Mouse (Mus musculus) limb, embryonic 14.5 days (tissue): Measurements from ENCODE around the gene Pdzd2. TPM values are rescaled to one million over a fixed set of nuclear protein-coding genes. Genes with fewer than 3 reads are reported as not detected.

Experiments
- ATAC-seq: fragments of 200-750 bp; cut with Nextera tagmentation; 2 replicates; pipeline ENCODE4 v1.8.0; 2017; ENCODE audit warnings: low read depth, moderate number of reproducible peaks, moderate TSS enrichment; ENCODE audit not compliant: low FRiP score
- DNase-seq: peaks from one replicate; pipeline ENCODE4 v3.0.0-alpha.2; 2015; ENCODE audit warnings: low spot score
- H3K27ac ChIP-seq: fragments of 300-500 bp; sonication (generic); replicated peaks from 2 replicates; pipeline ENCODE4 v1.5.1; 2014; ENCODE audit warnings: low read depth, mild to moderate bottlenecking, low read length, moderate library complexity, mixed read lengths
- H3K27me3 ChIP-seq: fragments of 300-500 bp; sonication (generic); 2 replicates; pipeline ENCODE4 v1.6.1; 2014; ENCODE audit warnings: low read length, mixed read lengths; ENCODE audit not compliant: control insufficient read depth, insufficient read depth
- H3K36me3 ChIP-seq: fragments of 300-500 bp; sonication (generic); 2 replicates; pipeline ENCODE4 v1.6.1; 2014; ENCODE audit warnings: mild to moderate bottlenecking, low read length, moderate library complexity, mixed read lengths; ENCODE audit not compliant: control insufficient read depth, insufficient read depth
- H3K4me1 ChIP-seq: fragments of 300-500 bp; sonication (generic); 2 replicates; pipeline ENCODE4 v1.6.1; 2014; ENCODE audit warnings: antibody characterized with exemption, low read length, mixed read lengths; ENCODE audit not compliant: control insufficient read depth, insufficient read depth
- H3K4me2 ChIP-seq: fragments of 300-500 bp; sonication (generic); replicated peaks from 2 replicates; pipeline ENCODE4 v1.6.1; 2014; ENCODE audit warnings: low read depth, mild to moderate bottlenecking, low read length, moderate library complexity; ENCODE audit not compliant: severe bottlenecking
- H3K4me3 ChIP-seq: fragments of 300-500 bp; sonication (generic); replicated peaks from 2 replicates; pipeline ENCODE4 v1.5.1; 2014; ENCODE audit warnings: low read length
- H3K9ac ChIP-seq: fragments of 300-500 bp; sonication (generic); 2 replicates; pipeline ENCODE4 v1.6.1; 2014; ENCODE audit warnings: mild to moderate bottlenecking, low read depth, low read length, moderate library complexity; ENCODE audit not compliant: severe bottlenecking
- H3K9me3 ChIP-seq: fragments of 300-500 bp; sonication (generic); 2 replicates; pipeline ENCODE4 v1.6.1; 2016; ENCODE audit warnings: low read length; ENCODE audit not compliant: control insufficient read depth
- POLR2A ChIP-seq: fragments of 200-500 bp; IDR thresholded peaks from 2 replicates; pipeline ENCODE4 v1.8.0; 2012; ENCODE audit warnings: inconsistent platforms, mild to moderate bottlenecking, moderate library complexity, borderline replicate concordance; ENCODE audit not compliant: insufficient read depth, insufficient read length; ENCODE audit errors: extremely low read depth
- WGBS: fragments of 180-500 bp; shearing (Covaris S2); extraction: QIAGEN DNeasy Blood & Tissue Kit; methylation state at CpG from one replicate; pipeline ENCODE4 v1.1.7; 2014; 5-methylcytosine and 5-hydroxymethylcytosine counted together
- polyA plus RNA-seq, 2 experiments: library from polyadenylated mRNA; depleted of rRNA in 1 of 2; stranded (reverse) in 1 of 2; unstranded in 1 of 2; fragments of >200 nt; fragmentation: Nextera tagmentation in 1 of 2; extraction: Ambion mirVana in 1 of 2; gene quantifications; 2 replicates each; pipeline versions ENCODE4 v1.2.1 to v1.2.3; 2012 to 2014

The Pdzd2 gene
- polyA plus RNA-seq, 2 experiments = 14.6 to 26.4 TPM

- Histone ChIP-seq H3K9ac (no peak overlapping the region), H3K27ac (no peak overlapping the region), H3K9me3 (no peaks in the 10 kb centered on the region), H3K4me2 (no peak overlapping the region), H3K27me3 (no peaks in the 10 kb centered on the region), H3K4me3 (no peak overlapping the region), H3K36me3 (no peaks in the 10 kb centered on the region), H3K4me1 (peaks cover 14% of the 10 kb centered on the region; the same call in 1 of the 2 replicates)
- no peak for DNase-seq
- no peak for TF ChIP-seq POLR2A
- no peak for ATAC-seq
- WGBS = 59% methylated on average over 6 of the region's 6 CpGs
These were observed 83.6 kb downstream of the Pdzd2 start for GRCm38 (mm10) chr15:12655959-12656662.

GRCm38 (mm10) chr15:12655316-12655715 lies 84.4 kb downstream of the Pdzd2 start:
- Histone ChIP-seq H3K27ac (no peak overlapping the region), H3K4me2 (no peak overlapping the region), H3K4me1 (peaks cover 14% of the 10 kb centered on the region; the same call in 1 of the 2 replicates), H3K9me3 (no peaks in the 10 kb centered on the region), H3K4me3 (no peak overlapping the region), H3K9ac (no peak overlapping the region), H3K36me3 (no peaks in the 10 kb centered on the region), H3K27me3 (no peaks in the 10 kb centered on the region)
- no peak for ATAC-seq
- TF ChIP-seq POLR2A = no peak
- 93% methylated on average over 7 of the region's 7 CpGs for WGBS
- no peak for DNase-seq

- Histone ChIP-seq H3K9ac (no peak overlapping the region), H3K4me1 (peaks cover 17% of the 10 kb centered on the region; the same call in 1 of the 2 replicates), H3K27me3 (no peaks in the 10 kb centered on the region), H3K4me2 (no peak overlapping the region; the same call in 1 of the 2 replicates), H3K36me3 (no peaks in the 10 kb centered on the region), H3K4me3 (no peak overlapping the region), H3K9me3 (no peaks in the 10 kb centered on the region), H3K27ac (no peak overlapping the region)
- no peak for TF ChIP-seq POLR2A
- ATAC-seq = no peak
- WGBS = 64% methylated on average over 15 of the region's 15 CpGs
- no peak for DNase-seq
These were observed 87.2 kb downstream of the Pdzd2 start for GRCm38 (mm10) chr15:12652336-12653031.

- TF ChIP-seq POLR2A = no peak
- Histone ChIP-seq H3K4me2 (no peak overlapping the region), H3K36me3 (no peaks in the 10 kb centered on the region), H3K27me3 (no peaks in the 10 kb centered on the region), H3K27ac (no peak overlapping the region), H3K9ac (no peak overlapping the region), H3K4me3 (no peak overlapping the region), H3K4me1 (peaks cover 11% of the 10 kb centered on the region; the same call in 1 of the 2 replicates), H3K9me3 (no peaks in the 10 kb centered on the region)
- DNase-seq (no peak), ATAC-seq (no peak)
- WGBS = 61% methylated on average over 3 of the region's 3 CpGs
These were observed 89.5 kb downstream of the Pdzd2 start for GRCm38 (mm10) chr15:12650236-12650635.

GRCm38 (mm10) chr15:12649674-12650073 lies 90.0 kb downstream of the Pdzd2 start:
- H3K9me3 ChIP-seq = no peaks in the 10 kb centered on the region
- H3K27me3 ChIP-seq = no peaks in the 10 kb centered on the region
- H3K9ac ChIP-seq = no peak overlapping the region
- no peak overlapping the region for H3K27ac ChIP-seq
- 62% methylated on average over 3 of the region's 3 CpGs for WGBS
- no peak overlapping the region for H3K4me2 ChIP-seq
- peaks cover 11% of the 10 kb centered on the region; the same call in 1 of the 2 replicates for H3K4me1 ChIP-seq
- DNase-seq (no peak), ATAC-seq (no peak)
- TF ChIP-seq POLR2A = no peak
- no peaks in the 10 kb centered on the region for H3K36me3 ChIP-seq
- H3K4me3 ChIP-seq = no peak overlapping the region
